Mouse (Mus musculus) liver, embryonic 14 days (tissue): ENCODE measurements around the gene Crebl2. TPM values are rescaled to one million over a fixed set of nuclear protein-coding genes. Genes with fewer than 3 reads are reported as not detected.

Source experiments
- polyA plus RNA-seq: library from polyadenylated mRNA; depleted of rRNA; stranded (reverse); fragments of >200 nt; gene quantifications from 2 replicates; pipeline ENCODE4 v1.2.3, GENCODE M21; 2012; rRNA removed

Gene Crebl2
- 3.3 TPM in 2 replicates for polyA plus RNA-seq

GRCm38 (mm10) chr6:134829786-134830700 is at the start of gene Crebl2:
TSS of gene Crebl2 (plus strand) at chr6:134830154.

GRCm38 (mm10) chr6:134792141-134793045 is 37.6 kb upstream of the Crebl2 start, which contains the start of gene Dusp16:
TSS of gene Dusp16 (minus strand) at chr6:134792625.

GRCm38 (mm10) chr6:134898095-134898965 is 68.4 kb downstream of the Crebl2 start, which contains the start of gene Gpr19:
TSS of gene Gpr19 (minus strand) at chr6:134898578.

Other genes with a start within 250 kb of the Crebl2 start
- gene Mansc1, start 197.7 kb upstream of the Crebl2 start, polyA plus RNA-seq = 0.48 and 0.71 TPM in 2 replicates
- gene Borcs5, start 190.6 kb upstream of the Crebl2 start, polyA plus RNA-seq = 4.6 and 5.5 TPM in 2 replicates
- 4.1 and 4.4 TPM in 2 replicates for gene Dusp16, start 37.5 kb upstream of the Crebl2 start, polyA plus RNA-seq
- gene Gpr19, start 68.4 kb downstream of the Crebl2 start, polyA plus RNA-seq = 4.2 and 4.3 TPM in 2 replicates
- gene Cdkn1b, start 90.2 kb downstream of the Crebl2 start, polyA plus RNA-seq = 11.4 and 15.1 TPM in 2 replicates
- gene Apold1, start 151.6 kb downstream of the Crebl2 start, polyA plus RNA-seq = 0.83 and 1.1 TPM in 2 replicates
- gene Ddx47, start 181.5 kb downstream of the Crebl2 start, polyA plus RNA-seq = 49.0 and 50.8 TPM in 2 replicates
- 0.10 TPM in 2 replicates for gene Gprc5a, start 235.5 kb downstream of the Crebl2 start, polyA plus RNA-seq